Comparison of ENCODE assay signal across 13 mouse cellular contexts in the genomic region with DNA sequence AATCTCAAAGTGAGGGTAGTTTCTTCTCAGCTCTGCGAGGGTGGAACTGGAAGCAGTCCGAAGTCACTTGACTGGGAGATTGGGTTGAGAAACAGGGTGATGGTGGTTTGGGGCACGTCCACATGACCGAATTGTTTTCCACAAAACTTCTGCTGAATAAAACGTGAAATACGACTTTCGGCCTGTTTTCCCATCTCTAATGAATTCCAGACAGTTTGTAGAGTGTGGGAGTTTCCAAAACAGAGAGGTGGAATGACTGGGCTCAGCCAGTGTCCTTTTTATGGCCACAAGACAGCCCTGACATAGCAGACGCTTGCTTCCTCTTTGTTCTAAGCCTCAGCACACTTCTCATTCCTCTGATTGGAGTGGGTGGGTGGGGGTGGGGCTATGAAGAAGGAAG. TPM values are rescaled to one million over a fixed set of nuclear protein-coding genes. Genes with fewer than 3 reads are reported as not detected.
A peak's percentile ranks its signal among the peaks of the same experiment; 100 is the strongest.
DNase-seq lines count a peak whose midpoint lies in the region; ATAC-seq lines count a peak whose summit lies in the region.
"Had no signal": no experiment of that assay in that cellular context is flagged by ENCODE, and none has a peak within 500 bp of the region (broad histone marks: within the 10 kb centered on the region; RNA-seq: fewer than 3 reads in every experiment).

No protein-coding gene starts in this region.

- no peaks in the 10 kb centered on the region for H3K27me3 ChIP-seq in liver, embryonic 16.5 days (ENCODE audit: control insufficient read depth, insufficient read depth, low read depth, low read length)

- 0 out of 2 replicates have a peak overlapping the region, but pooled peaks have one; percentile 17 for H3K27ac ChIP-seq in liver, embryonic 16.5 days (ENCODE audit: low read length)
- H3K27ac ChIP-seq: liver, embryonic 14.5 days had no signal

- no peaks in the 10 kb centered on the region for H3K36me3 ChIP-seq in liver, embryonic 16.5 days (ENCODE audit: control insufficient read depth, insufficient read depth)

- H3K9me3 ChIP-seq in liver, embryonic 16.5 days (replicated peaks; ENCODE audit: control insufficient read depth, low read length): no peaks in the 10 kb centered on the region

- no peak overlapping the region for H3K4me3 ChIP-seq in liver, embryonic 16.5 days (ENCODE audit: low read depth, low read length)

- intact Hi-C loops in left cerebral cortex, postnatal 36 days (cut with DNase I): no loop called here

- ATAC-seq in liver, embryonic 16.5 days (ENCODE audit: low read depth): 0 out of 2 replicates have a peak, but pooled peaks have one; percentile 35
- ATAC-seq: hindbrain, embryonic 16.5 days had no signal

- DNase-seq in kidney, adult 18-20 months: peak; percentile 11
- DNase-seq in kidney, adult 8-10 months: no peak
- DNase-seq in adipocyte (ENCODE audit: low spot score): peak; percentile 76
- peak; percentile 59 for DNase-seq in gastrocnemius, postnatal 25 days
- DNase-seq in cerebellum, postnatal 14 days: no peak
- DNase-seq in right cerebral cortex, postnatal 10 days (ENCODE audit: low spot score in 2 of 2): no peak
- DNase-seq in left cerebral cortex, postnatal 36 days (ENCODE audit: low spot score in 2 of 2): no peak
- DNase-seq: adrenal gland, postnatal 10 days; right cerebral cortex, postnatal 14 days; thymus, adult 2 months had no signal

- no peaks in the 10 kb centered on the region for H3K4me1 ChIP-seq in liver, embryonic 16.5 days (ENCODE audit: control insufficient read depth, low read depth, low read length)

- 50% methylated on average over 8 of the region's 8 CpGs for WGBS in liver, embryonic 16.5 days (ENCODE audit: insufficient replicate concordance)

- H3K9ac ChIP-seq in liver, embryonic 16.5 days (ENCODE audit: low read depth, low read length): no peak overlapping the region
- H3K9ac ChIP-seq: liver, embryonic 14.5 days had no signal

- no peak overlapping the region for H3K4me2 ChIP-seq in liver, embryonic 16.5 days (ENCODE audit: low read depth, low read length)

RNA-seq across cellular contexts. Expression of a gene that starts 13.7 kb away (rescaled TPM):
- 10 to 100 TPM; 11.0 to 11.5 TPM for total RNA-seq in gastrocnemius, postnatal 25 days (2021)
- 0.39 and 0.40 TPM in 2 replicates for polyA plus RNA-seq in liver, embryonic 16.5 days (2015; fragmentation: Nextera tagmentation; extraction: Ambion mirVana)
- total RNA-seq in left cerebral cortex, postnatal 36 days (2021): 1 to 10 TPM; 6.5 to 8.8 TPM

Comparison
In these comparisons a context has a peak if more than half of its experiments do, and no peak if none do; other contexts are left out.
1. DNase-seq: peak in kidney, adult 18-20 months (single experiment), adipocyte (single experiment) and gastrocnemius, postnatal 25 days (single experiment); none in kidney, adult 8-10 months (0 of 2), cerebellum, postnatal 14 days (0 of 2), right cerebral cortex, postnatal 10 days (0 of 2) and left cerebral cortex, postnatal 36 days (0 of 2).